Mouse (Mus musculus) myocyte (in vitro differentiated cells): ENCODE results near the gene Olfr531.
A peak's percentile ranks its signal among the peaks of the same experiment; 100 is the strongest.

ENCODE experiments used
- CEBPB ChIP-seq: IDR thresholded peaks from 2 replicates; pipeline ENCODE4 v1.6.1; 2011; ENCODE audit warnings: mild to moderate bottlenecking, moderate library complexity; ENCODE audit not compliant: poor library complexity, insufficient read depth, severe bottlenecking
- E2F4 ChIP-seq: IDR thresholded peaks from one replicate; pipeline ENCODE4 v1.6.1; 2011; ENCODE audit warnings: mild to moderate bottlenecking, control low read depth, moderate library complexity; ENCODE audit not compliant: insufficient read depth
- MYOD1 ChIP-seq, 3 experiments: IDR thresholded peaks; one replicate each; pipeline ENCODE4 v1.6.1; 2011; ENCODE audit warnings: control low read depth in 2 of 3, low read depth in 2 of 3, mild to moderate bottlenecking in 2 of 3, moderate library complexity in 1 of 3; ENCODE audit not compliant: insufficient read length in 2 of 3, control insufficient read depth in 1 of 3
- POLR2A ChIP-seq: IDR thresholded peaks from one replicate; pipeline ENCODE4 v1.6.1; 2011; ENCODE audit warnings: low read depth, mild to moderate bottlenecking, control low read depth, moderate library complexity; ENCODE audit not compliant: insufficient read length

- TF ChIP-seq POLR2A: no peak
- TF ChIP-seq E2F4: no peak
- TF ChIP-seq MYOD1 (IDR thresholded peaks at IDR 0.05; ENCODE audit: control insufficient read depth in 1 of 3, insufficient read length in 2 of 3, low read depth in 2 of 3): peak; percentile 74 to 97 (median 96)
- TF ChIP-seq CEBPB: no peak
These were observed 28.4 kb downstream of the Olfr531 start for GRCm38 (mm10) chr7:140374300-140374699.
